Mouse (Mus musculus): ENCODE data around the gene Xlr5a. TPM values are rescaled to one million over a fixed set of nuclear protein-coding genes. Genes with fewer than 3 reads are reported as not detected.
"Not testable (repeated sequence)": the region's sequence is repeated elsewhere in the genome, so short reads cannot be mapped to it uniquely, and the experiment has no call there.

Xlr5a gene
- polyA plus RNA-seq, 1 experiment from 2014 or later = 0.12 TPM

DNA sequence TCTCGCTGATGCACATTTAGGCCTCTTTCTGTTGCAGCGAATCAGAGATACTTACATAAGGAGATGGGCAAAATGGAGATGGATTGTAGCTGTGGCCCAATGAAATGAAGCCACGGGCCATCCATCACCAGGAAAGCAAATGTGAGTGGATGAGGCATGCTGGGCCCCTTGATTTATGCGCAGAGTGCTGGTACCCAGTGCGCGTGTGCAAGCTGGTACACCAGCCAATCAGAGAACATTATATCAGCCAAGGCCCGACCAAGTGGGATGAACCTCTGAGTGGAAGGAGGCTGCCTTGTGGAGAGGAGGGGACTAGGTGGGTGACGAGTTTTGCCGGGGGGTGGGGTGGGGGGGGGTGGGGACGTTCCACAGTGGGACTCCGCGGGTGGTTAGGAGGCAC is 100.8 kb downstream of the Xlr5a start, which contains the start of gene Xlr3b:
TSS of gene Xlr3b (plus strand) at position 274 of the 400 bp plus-strand sequence.
- not testable (repeated sequence) for H3K4me1 ChIP-seq (ENCODE audit: control insufficient read depth, insufficient read depth, low read length); H3K4me2 ChIP-seq (ENCODE audit: low read depth, low read length)
- WGBS = 81% methylated on average over 12 of the region's 12 CpGs

DNA sequence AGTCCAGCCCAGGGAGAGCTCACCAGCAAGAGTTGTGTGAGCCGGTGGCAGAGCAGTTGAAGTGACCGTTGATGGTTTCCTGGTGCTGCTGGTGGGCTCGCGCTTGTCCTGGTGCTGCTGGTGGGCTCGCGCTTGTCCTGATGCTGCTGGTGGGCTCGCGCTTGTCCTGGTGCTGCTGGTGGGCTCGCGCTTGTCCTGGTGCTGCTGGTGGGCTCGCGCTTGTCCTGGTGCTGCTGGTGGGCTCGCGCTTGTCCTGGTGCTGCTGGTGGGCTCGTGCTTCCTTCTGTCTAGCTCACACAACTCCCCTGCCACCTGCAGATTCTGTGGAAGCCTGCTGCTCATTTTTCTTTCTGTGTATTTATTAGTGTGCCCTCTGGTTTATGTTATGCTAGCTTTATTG is 115.9 kb downstream of the Xlr5a start, which contains the start of gene Spin2d:
TSS of gene Spin2d (minus strand) at position 101 of the 400 bp plus-strand sequence.
- H3K9ac ChIP-seq (ENCODE audit: low read length); ATAC-seq (ENCODE audit: insufficient read depth, low FRiP score); H3K4me3 ChIP-seq (replicated peaks; ENCODE audit: low read length); H3K9me3 ChIP-seq (replicated peaks; ENCODE audit: control insufficient read depth, low read length); H3K4me2 ChIP-seq (ENCODE audit: low read depth, low read length); H3K36me3 ChIP-seq (ENCODE audit: control insufficient read depth, insufficient read depth, low read length); H3K27ac ChIP-seq (ENCODE audit: low read length); H3K27me3 ChIP-seq (ENCODE audit: control insufficient read depth, insufficient read depth, low read length); H3K4me1 ChIP-seq (ENCODE audit: control insufficient read depth, insufficient read depth, low read length): not testable (repeated sequence)
- WGBS = 70% methylated on average over 5 of the region's 15 CpGs

More for the DNA sequence above, 100.8 kb downstream of the Xlr5a start, which contains the start of gene Xlr3b:
- ATAC-seq (ENCODE audit: insufficient read depth, low FRiP score); H3K36me3 ChIP-seq (ENCODE audit: control insufficient read depth, insufficient read depth, low read length); H3K4me3 ChIP-seq (replicated peaks; ENCODE audit: low read length); H3K9me3 ChIP-seq (replicated peaks; ENCODE audit: control insufficient read depth, low read length); H3K9ac ChIP-seq (ENCODE audit: low read length); H3K27ac ChIP-seq (ENCODE audit: low read length); H3K27me3 ChIP-seq (ENCODE audit: control insufficient read depth, insufficient read depth, low read length): not testable (repeated sequence)

DNA sequence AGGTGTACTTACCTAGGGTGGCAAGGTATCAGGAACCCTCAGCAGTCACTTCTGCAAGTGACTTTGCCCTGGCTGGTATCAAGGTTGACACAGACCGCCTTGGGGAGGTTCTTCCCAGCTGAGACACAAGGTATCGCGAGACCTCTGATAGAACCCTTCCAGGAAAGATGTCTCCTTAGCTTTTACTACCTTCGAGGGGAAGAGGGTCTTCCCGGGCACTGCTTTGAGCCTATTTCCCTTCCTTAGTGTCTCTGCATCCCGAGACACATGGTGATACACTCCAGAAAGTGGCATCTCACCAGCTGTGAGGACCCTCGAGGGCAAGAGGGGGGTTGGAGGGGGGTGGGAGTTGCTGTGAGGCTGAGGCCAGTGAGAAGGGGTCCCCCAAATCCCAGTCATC is 143.4 kb downstream of the Xlr5a start, which contains the start of gene DXBay18:
TSS of gene DXBay18 (minus strand) at position 101 of the 400 bp plus-strand sequence.
- not testable (repeated sequence) for H3K36me3 ChIP-seq (ENCODE audit: control insufficient read depth, insufficient read depth, low read length); H3K4me3 ChIP-seq (replicated peaks; ENCODE audit: low read length); ATAC-seq (ENCODE audit: insufficient read depth, low FRiP score); H3K27me3 ChIP-seq (ENCODE audit: control insufficient read depth, insufficient read depth, low read length); H3K4me1 ChIP-seq (ENCODE audit: control insufficient read depth, insufficient read depth, low read length); H3K4me2 ChIP-seq (ENCODE audit: low read depth, low read length); H3K9ac ChIP-seq (ENCODE audit: low read length); H3K27ac ChIP-seq (ENCODE audit: low read length); H3K9me3 ChIP-seq (replicated peaks; ENCODE audit: control insufficient read depth, low read length)
- no CpG with 5 or more reads among the region's 7 CpGs for WGBS

DNA sequence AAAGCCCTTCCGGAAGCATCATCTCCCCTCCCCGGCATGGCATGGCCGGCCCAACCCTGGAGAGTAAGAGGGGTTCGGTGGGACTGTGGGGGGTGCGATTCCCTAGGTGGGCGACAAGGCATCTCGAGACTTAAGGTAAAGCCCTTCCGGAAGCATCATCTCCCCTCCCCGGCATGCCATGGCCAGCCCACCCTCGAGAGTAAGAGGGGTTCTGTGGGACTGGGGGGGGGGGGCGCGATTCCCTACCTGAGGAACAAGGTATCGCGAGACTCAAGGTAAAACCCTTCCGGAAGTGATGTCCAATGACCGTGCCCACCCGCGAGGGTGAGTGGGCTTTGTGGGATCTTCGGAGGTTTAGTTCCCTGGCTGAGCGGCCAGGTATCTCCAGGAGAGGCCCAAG is 144.3 kb downstream of the Xlr5a start, which contains the start of gene Xlr5b:
TSS of gene Xlr5b (plus strand) at position 301 of the 400 bp plus-strand sequence.
- not testable (repeated sequence) for H3K27ac ChIP-seq (ENCODE audit: low read length); H3K4me2 ChIP-seq (ENCODE audit: low read depth, low read length); H3K36me3 ChIP-seq (ENCODE audit: control insufficient read depth, insufficient read depth, low read length); H3K4me3 ChIP-seq (replicated peaks; ENCODE audit: low read length); H3K27me3 ChIP-seq (ENCODE audit: control insufficient read depth, insufficient read depth, low read length); H3K9me3 ChIP-seq (replicated peaks; ENCODE audit: control insufficient read depth, low read length); H3K9ac ChIP-seq (ENCODE audit: low read length); H3K4me1 ChIP-seq (ENCODE audit: control insufficient read depth, insufficient read depth, low read length); ATAC-seq (ENCODE audit: insufficient read depth, low FRiP score)
- no CpG with 5 or more reads among the region's 20 CpGs for WGBS

DNA sequence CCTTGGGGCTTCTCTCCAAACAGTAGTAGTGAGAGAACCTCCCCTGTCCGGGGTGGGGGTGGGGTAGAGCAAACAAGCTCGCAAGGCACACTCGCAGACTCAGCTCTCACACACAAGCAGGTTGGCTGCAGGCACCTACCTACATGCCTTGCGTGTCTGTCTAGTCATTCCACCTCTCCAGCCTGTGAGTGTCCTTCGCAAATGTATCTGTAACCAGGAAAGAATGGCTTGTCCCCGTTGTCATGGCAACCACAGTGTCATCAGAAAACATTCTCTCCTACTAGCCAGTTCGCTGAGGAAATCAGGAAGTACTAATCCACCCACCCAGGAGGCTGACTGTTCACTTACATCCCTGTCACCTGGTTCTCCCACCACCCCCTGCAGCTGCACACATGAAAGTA is 149.6 kb downstream of the Xlr5a start:
- not testable (repeated sequence) for ATAC-seq (ENCODE audit: insufficient read depth, low FRiP score); H3K4me1 ChIP-seq (ENCODE audit: control insufficient read depth, insufficient read depth, low read length); H3K27me3 ChIP-seq (ENCODE audit: control insufficient read depth, insufficient read depth, low read length); H3K9me3 ChIP-seq (replicated peaks; ENCODE audit: control insufficient read depth, low read length); H3K4me2 ChIP-seq (ENCODE audit: low read depth, low read length); H3K36me3 ChIP-seq (ENCODE audit: control insufficient read depth, insufficient read depth, low read length); H3K4me3 ChIP-seq (replicated peaks; ENCODE audit: low read length); H3K9ac ChIP-seq (ENCODE audit: low read length); H3K27ac ChIP-seq (ENCODE audit: low read length)
- WGBS = no CpG with 5 or more reads among the region's 7 CpGs

DNA sequence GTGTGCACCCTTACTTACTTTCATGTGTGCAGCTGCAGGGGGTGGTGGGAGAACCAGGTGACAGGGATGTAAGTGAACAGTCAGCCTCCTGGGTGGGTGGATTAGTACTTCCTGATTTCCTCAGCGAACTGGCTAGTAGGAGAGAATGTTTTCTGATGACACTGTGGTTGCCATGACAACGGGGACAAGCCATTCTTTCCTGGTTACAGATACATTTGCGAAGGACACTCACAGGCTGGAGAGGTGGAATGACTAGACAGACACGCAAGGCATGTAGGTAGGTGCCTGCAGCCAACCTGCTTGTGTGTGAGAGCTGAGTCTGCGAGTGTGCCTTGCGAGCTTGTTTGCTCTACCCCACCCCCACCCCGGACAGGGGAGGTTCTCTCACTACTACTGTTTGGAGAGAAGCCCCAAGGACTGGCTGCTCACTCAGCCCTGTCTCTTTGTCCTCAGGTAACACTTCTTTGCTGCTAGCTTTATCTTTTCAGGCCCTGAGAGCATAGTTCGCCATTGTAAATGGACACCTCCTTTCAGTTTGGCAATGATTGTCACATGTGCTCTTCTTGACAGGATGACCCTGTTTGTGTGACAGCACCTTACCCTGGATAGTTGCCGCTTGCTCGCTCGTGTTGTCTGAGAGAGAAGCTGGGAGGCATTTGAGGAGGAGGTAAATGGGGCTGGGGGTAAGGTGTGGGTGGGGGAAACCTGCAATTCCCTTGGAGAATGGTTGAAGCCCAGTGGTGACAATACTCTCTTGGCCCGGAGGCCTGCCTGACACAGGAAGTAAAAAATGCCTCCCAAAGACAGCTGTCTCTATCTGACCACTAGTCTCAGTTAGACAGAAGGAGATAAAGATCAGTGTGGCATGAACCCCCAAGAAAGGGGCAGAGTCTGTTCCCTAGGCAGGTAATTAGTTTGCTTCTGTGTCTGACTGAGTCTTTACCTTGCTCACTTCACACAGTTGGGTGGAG is 169.6 kb downstream of the Xlr5a start:
- peak; percentile 25; the same call in 1 of the 2 replicates for ATAC-seq (ENCODE audit: insufficient read depth, low FRiP score)
- not testable (repeated sequence) for H3K9ac ChIP-seq (ENCODE audit: low read length); H3K4me1 ChIP-seq (ENCODE audit: control insufficient read depth, insufficient read depth, low read length); H3K36me3 ChIP-seq (ENCODE audit: control insufficient read depth, insufficient read depth, low read length); H3K27ac ChIP-seq (ENCODE audit: low read length); H3K4me3 ChIP-seq (replicated peaks; ENCODE audit: low read length); H3K4me2 ChIP-seq (ENCODE audit: low read depth, low read length); H3K9me3 ChIP-seq (replicated peaks; ENCODE audit: control insufficient read depth, low read length); H3K27me3 ChIP-seq (ENCODE audit: control insufficient read depth, insufficient read depth, low read length)
- no CpG with 5 or more reads among the region's 12 CpGs for WGBS

DNA sequence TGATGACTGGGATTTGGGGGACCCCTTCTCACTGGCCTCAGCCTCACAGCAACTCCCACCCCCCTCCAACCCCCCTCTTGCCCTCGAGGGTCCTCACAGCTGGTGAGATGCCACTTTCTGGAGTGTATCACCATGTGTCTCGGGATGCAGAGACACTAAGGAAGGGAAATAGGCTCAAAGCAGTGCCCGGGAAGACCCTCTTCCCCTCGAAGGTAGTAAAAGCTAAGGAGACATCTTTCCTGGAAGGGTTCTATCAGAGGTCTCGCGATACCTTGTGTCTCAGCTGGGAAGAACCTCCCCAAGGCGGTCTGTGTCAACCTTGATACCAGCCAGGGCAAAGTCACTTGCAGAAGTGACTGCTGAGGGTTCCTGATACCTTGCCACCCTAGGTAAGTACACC is 176.0 kb downstream of the Xlr5a start, which contains the start of gene Gm14685:
TSS of gene Gm14685 (plus strand) at position 301 of the 400 bp plus-strand sequence.
- H3K27ac ChIP-seq (ENCODE audit: low read length); H3K9me3 ChIP-seq (replicated peaks; ENCODE audit: control insufficient read depth, low read length); H3K9ac ChIP-seq (ENCODE audit: low read length); H3K36me3 ChIP-seq (ENCODE audit: control insufficient read depth, insufficient read depth, low read length); ATAC-seq (ENCODE audit: insufficient read depth, low FRiP score); H3K4me1 ChIP-seq (ENCODE audit: control insufficient read depth, insufficient read depth, low read length); H3K27me3 ChIP-seq (ENCODE audit: control insufficient read depth, insufficient read depth, low read length); H3K4me2 ChIP-seq (ENCODE audit: low read depth, low read length); H3K4me3 ChIP-seq (replicated peaks; ENCODE audit: low read length): not testable (repeated sequence)
- no CpG with 5 or more reads among the region's 7 CpGs for WGBS

DNA sequence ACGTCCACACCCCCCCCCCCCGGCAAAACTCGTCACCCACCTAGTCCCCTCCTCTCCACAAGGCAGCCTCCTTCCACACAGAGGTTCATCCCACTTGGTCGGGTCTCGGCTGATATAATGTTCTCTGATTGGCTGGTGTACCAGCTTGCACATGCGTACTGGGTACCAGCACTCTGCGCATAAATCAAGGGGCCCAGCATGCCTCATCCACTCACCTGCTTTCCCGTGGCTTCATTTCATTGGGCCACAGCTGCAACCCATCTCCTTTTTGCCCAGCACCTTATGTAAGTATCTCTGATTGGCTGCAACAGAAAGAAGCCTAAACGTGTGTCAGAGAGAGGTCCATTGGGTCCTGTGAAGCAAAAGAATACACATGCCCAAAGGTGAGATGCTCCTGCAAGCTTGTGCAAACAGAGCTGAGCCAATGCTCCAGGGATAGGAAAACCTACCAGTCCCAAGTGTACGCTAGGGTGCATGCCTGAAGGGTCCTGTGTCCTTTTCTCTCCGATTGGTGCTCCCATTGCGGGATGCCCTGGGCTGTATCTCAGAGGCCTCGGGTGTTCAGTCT is 195.8 kb downstream of the Xlr5a start, which contains the start of gene Xlr3a:
TSS of gene Xlr3a (minus strand) at position 155 of the 568 bp plus-strand sequence.
- ATAC-seq (ENCODE audit: insufficient read depth, low FRiP score); H3K36me3 ChIP-seq (ENCODE audit: control insufficient read depth, insufficient read depth, low read length); H3K9ac ChIP-seq (ENCODE audit: low read length); H3K9me3 ChIP-seq (replicated peaks; ENCODE audit: control insufficient read depth, low read length); H3K27ac ChIP-seq (ENCODE audit: low read length); H3K27me3 ChIP-seq (ENCODE audit: control insufficient read depth, insufficient read depth, low read length); H3K4me2 ChIP-seq (ENCODE audit: low read depth, low read length); H3K4me1 ChIP-seq (ENCODE audit: control insufficient read depth, insufficient read depth, low read length); H3K4me3 ChIP-seq (replicated peaks; ENCODE audit: low read length): not testable (repeated sequence)
- 72% methylated on average over 12 of the region's 13 CpGs for WGBS

Measured in stomach, embryonic 16.5 days (tissue).